Mouse (Mus musculus): ENCODE measurements around the gene Olfr341.

Olfr341 gene

DNA sequence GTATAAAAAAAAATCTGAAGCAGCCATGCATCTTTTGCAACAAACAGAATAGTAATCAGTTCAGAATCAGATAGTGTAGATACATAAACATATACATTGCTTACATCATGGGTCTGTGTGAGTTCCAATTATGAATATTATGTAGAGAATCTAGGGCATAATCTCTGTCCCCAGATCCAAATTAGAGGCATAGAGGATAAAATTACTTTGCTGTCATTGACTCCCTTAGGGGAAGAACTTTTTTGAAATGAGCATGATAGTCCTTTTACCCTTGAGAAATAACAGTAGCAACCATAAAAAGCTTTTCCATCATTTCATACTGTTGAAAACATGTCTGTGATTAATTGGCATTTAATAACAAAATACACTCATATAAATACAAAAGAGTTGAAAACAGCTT lies at the start of gene Olfr341:
Olfr341 (minus strand) TSS at position 101 of the 400 bp plus-strand sequence.
- DNase-seq: no peak

DNA sequence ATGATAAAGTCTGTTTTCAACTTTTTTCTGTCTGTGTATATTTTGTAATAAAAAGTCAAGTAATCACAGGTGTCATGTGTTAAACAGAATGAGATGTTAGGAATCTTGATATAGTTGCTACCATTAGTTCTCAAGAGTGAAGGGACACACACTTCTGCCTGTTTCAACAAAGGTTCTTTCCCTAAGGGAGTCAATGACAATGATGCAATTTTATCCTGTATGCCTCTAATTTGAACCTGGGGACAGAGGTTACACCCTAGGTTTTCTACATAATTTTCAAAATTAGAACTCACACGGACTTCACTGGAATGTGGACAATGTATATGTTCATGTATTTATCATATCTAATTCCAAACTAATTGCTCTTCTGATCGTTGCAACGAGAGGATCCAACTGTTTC lies 42.4 kb upstream of the Olfr341 start, which contains the start of gene Olfr342:
Olfr342 (plus strand) TSS at position 301 of the 400 bp plus-strand sequence.
- no peak for DNase-seq

DNA sequence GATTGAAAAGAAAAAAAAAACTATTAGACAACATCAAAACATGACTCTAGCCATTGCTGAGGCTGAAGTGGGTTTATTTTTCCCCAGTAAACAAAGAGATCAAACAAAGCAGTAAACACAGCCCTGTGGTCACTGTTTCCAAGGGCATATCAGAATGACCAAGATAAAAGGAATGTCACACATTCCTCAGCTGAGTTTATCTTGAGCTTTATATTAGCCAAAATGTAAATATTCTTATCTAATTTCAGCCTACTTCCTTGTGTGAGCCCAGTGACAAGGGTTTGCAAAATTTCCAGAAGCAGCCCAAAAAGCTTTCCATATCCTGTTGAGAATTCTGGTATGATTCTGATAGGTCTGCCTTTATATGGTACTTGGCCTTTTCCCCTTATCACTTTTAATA lies 8.6 kb downstream of the Olfr341 start:
- DNase-seq: no peak

DNA sequence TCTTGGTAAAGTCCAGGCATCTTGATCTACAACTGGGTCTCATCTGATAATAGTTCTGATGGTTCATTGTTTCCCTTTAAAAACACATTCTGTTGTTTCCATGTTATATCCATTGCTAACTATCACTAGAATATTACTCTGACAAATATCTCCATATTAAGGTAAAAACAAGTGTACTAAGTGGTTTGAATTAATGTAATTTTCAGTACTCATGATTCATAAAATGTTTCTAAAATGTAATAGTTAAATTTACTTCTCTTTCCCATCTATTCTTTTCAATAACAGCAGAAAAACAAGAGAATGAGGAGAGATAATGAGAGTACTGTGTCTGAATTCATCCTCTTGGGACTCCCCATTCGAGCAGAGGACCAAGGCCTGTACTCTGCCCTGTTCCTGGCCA lies 30.0 kb downstream of the Olfr341 start, which contains the start of gene Olfr340:
Olfr340 (plus strand) TSS at position 301 of the 400 bp plus-strand sequence.
- no peak for DNase-seq

All from cerebellum, postnatal 10 days (tissue).